Mouse (Mus musculus) kidney, postnatal 0 days (tissue): ENCODE results near the gene Large2. TPM values are rescaled to one million over a fixed set of nuclear protein-coding genes. Genes with fewer than 3 reads are reported as not detected.
A peak's percentile ranks its signal among the peaks of the same experiment; 100 is the strongest.
"Not testable (repeated sequence)": the region's sequence is repeated elsewhere in the genome, so short reads cannot be mapped to it uniquely, and the experiment has no call there.

Experiments
- ATAC-seq: fragments of 200-750 bp; cut with Nextera tagmentation; replicated peaks from 2 replicates; pipeline ENCODE4 v1.8.0; 2017; ENCODE audit warnings: low read depth, moderate number of reproducible peaks, moderate TSS enrichment, moderate library complexity; ENCODE audit not compliant: low FRiP score
- DNase-seq: peaks from one replicate; pipeline ENCODE4 v3.0.0-alpha.2; 2016; ENCODE audit warnings: low spot score
- H3K27ac ChIP-seq: fragments of 300-500 bp; sonication (generic); 2 replicates; pipeline ENCODE4 v1.5.1; 2014; ENCODE audit warnings: mild to moderate bottlenecking
- H3K27me3 ChIP-seq: fragments of 300-500 bp; sonication (generic); 2 replicates; pipeline ENCODE4 v1.6.1; 2014; ENCODE audit warnings: low read length, mixed read lengths; ENCODE audit not compliant: insufficient read depth
- H3K36me3 ChIP-seq: fragments of 300-500 bp; sonication (generic); 2 replicates; pipeline ENCODE4 v1.6.1; 2014; ENCODE audit warnings: low read length, mixed read lengths; ENCODE audit not compliant: insufficient read depth
- H3K4me1 ChIP-seq: fragments of 300-500 bp; sonication (generic); replicated peaks from 2 replicates; pipeline ENCODE4 v1.6.1; 2014; ENCODE audit warnings: antibody characterized with exemption, low read length, mixed read lengths; ENCODE audit not compliant: insufficient read depth
- H3K4me2 ChIP-seq: fragments of 300-500 bp; sonication (generic); 2 replicates; pipeline ENCODE4 v1.6.1; 2014; ENCODE audit warnings: mild to moderate bottlenecking, low read length, moderate library complexity, mixed read lengths
- H3K4me3 ChIP-seq: fragments of 300-500 bp; sonication (generic); replicated peaks from 2 replicates; pipeline ENCODE4 v1.5.1; 2014; ENCODE audit warnings: low read depth, low read length
- H3K9ac ChIP-seq: fragments of 300-500 bp; sonication (generic); 2 replicates; pipeline ENCODE4 v1.6.1; 2014; ENCODE audit warnings: low read depth, low read length
- H3K9me3 ChIP-seq: fragments of 300-500 bp; sonication (generic); replicated peaks from 2 replicates; pipeline ENCODE4 v1.6.1; 2016; ENCODE audit warnings: low read length, inconsistent platforms, mixed read lengths
- CTCF ChIP-seq: IDR thresholded peaks from 2 replicates; pipeline ENCODE4 v1.5.1; 2016; ENCODE audit warnings: antibody characterized with exemption, low read depth, mild to moderate bottlenecking, moderate library complexity
- WGBS: fragments of 180-500 bp; shearing (Covaris S2); extraction: QIAGEN DNeasy Blood & Tissue Kit; methylation state at CpG from one replicate; pipeline ENCODE4 v1.1.7; 2014; 5-methylcytosine and 5-hydroxymethylcytosine counted together
- polyA plus RNA-seq: library from polyadenylated mRNA; unstranded; fragments of >200 nt; fragmentation: Nextera tagmentation; extraction: Ambion mirVana; gene quantifications from 2 replicates; pipeline ENCODE4 v1.2.1, GENCODE M21; 2015

Gene Large2
- polyA plus RNA-seq, 1 experiment from 2014 or later: 30.6 TPM

- Histone ChIP-seq H3K9ac (peak within 1 kb of the TSS; percentile 50), H3K4me2 (peak within 1 kb of the TSS; percentile 87), H3K27me3 (no peaks in the 10 kb centered on the region), H3K27ac (no peak within 1 kb of the TSS), H3K9me3 (no peaks in the 10 kb centered on the region), H3K4me1 (no peaks in the 10 kb centered on the region), H3K4me3 (peak within 1 kb of the TSS; percentile 55), H3K36me3 (peaks cover 14% of the 10 kb centered on the region; the same call in 1 of the 2 replicates)
- DNase-seq (peak; percentile 52), ATAC-seq (peak; percentile 74)
- WGBS: 3% methylated on average over 50 of the region's 59 CpGs
- TF ChIP-seq CTCF: no peak
Measured at GRCm38 (mm10) chr2:92401091-92401561, 26.5 kb upstream of the Large2 start, which contains the start of gene Mapk8ip1. TSS of gene Mapk8ip1 (minus strand) at chr2:92401263.

DNA sequence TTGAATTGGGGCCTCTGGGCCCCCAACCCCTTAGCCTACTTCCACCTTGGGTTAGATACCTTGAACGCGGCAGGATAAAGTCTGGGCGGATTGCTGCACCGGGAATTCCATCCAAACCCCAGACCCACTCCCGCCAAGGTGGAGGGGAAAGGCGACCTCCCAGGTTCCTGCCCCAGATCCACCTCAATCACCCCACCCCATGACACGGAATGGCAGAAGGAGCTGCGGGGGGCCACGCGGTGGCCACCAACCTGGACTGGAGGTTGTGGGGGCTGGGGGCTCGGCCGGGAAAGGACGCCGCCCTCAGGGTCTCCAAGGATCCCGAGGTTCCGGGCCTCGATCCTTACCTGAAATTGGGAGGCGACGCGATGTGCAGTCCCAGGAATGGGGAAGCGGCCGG is 26.0 kb upstream of the Large2 start:
- no peak overlapping the region for H3K27ac ChIP-seq
- H3K9me3 ChIP-seq: no peaks in the 10 kb centered on the region
- peaks cover 12% of the 10 kb centered on the region; the same call in 1 of the 2 replicates for H3K36me3 ChIP-seq
- peak overlapping the region; percentile 55 for H3K4me3 ChIP-seq
- H3K4me1 ChIP-seq: no peaks in the 10 kb centered on the region
- TF ChIP-seq CTCF: no peak
- WGBS: 2% methylated on average over 22 of the region's 22 CpGs
- H3K27me3 ChIP-seq: no peaks in the 10 kb centered on the region
- peak overlapping the region; percentile 87 for H3K4me2 ChIP-seq
- peak overlapping the region; percentile 50 for H3K9ac ChIP-seq
- no peak; the same call in 1 of the 2 replicates for ATAC-seq
- no peak for DNase-seq

GRCm38 (mm10) chr2:92399877-92400276 is 25.2 kb upstream of the Large2 start:
- H3K4me2 ChIP-seq, H3K36me3 ChIP-seq, H3K27ac ChIP-seq, H3K4me1 ChIP-seq, ATAC-seq, DNase-seq, H3K9ac ChIP-seq, H3K27me3 ChIP-seq, H3K4me3 ChIP-seq, H3K9me3 ChIP-seq: not testable (repeated sequence)
- 89% methylated on average over 3 of the region's 4 CpGs for WGBS

- Histone ChIP-seq H3K9ac (no peak overlapping the region), H3K36me3 (no peaks in the 10 kb centered on the region), H3K9me3 (no peaks in the 10 kb centered on the region), H3K27ac (no peak overlapping the region), H3K4me2 (no peak overlapping the region), H3K4me1 (0 out of 2 replicates have a peak, but pooled peaks cover 3% of the 10 kb centered on the region), H3K27me3 (no peaks in the 10 kb centered on the region; the same call in 1 of the 2 replicates), H3K4me3 (no peak overlapping the region)
- DNase-seq: no peak
- 50% methylated on average over 1 of the region's 1 CpGs for WGBS
- ATAC-seq: no peak
- no peak for TF ChIP-seq CTCF
Measured at GRCm38 (mm10) chr2:92397436-92397835, 22.8 kb upstream of the Large2 start.

- no peak overlapping the region for H3K27ac ChIP-seq
- no peak overlapping the region for H3K4me3 ChIP-seq
- peaks cover 15% of the 10 kb centered on the region; the same call in 1 of the 2 replicates for H3K4me1 ChIP-seq
- TF ChIP-seq CTCF: no peak
- DNase-seq (no peak), ATAC-seq (no peak)
- WGBS: 83% methylated on average over 3 of the region's 3 CpGs
- no peak overlapping the region for H3K9ac ChIP-seq
- no peaks in the 10 kb centered on the region; the same call in 1 of the 2 replicates for H3K27me3 ChIP-seq
- H3K4me2 ChIP-seq: no peak overlapping the region
- H3K36me3 ChIP-seq: no peaks in the 10 kb centered on the region
- H3K9me3 ChIP-seq: no peaks in the 10 kb centered on the region
Measured at GRCm38 (mm10) chr2:92395535-92395934, 20.9 kb upstream of the Large2 start.

GRCm38 (mm10) chr2:92392318-92393264 is 17.9 kb upstream of the Large2 start:
- no peaks in the 10 kb centered on the region for H3K36me3 ChIP-seq
- no peak for TF ChIP-seq CTCF
- peak overlapping the region; percentile 49 for H3K9ac ChIP-seq
- no peaks in the 10 kb centered on the region for H3K9me3 ChIP-seq
- peak overlapping the region; percentile 24 for H3K4me3 ChIP-seq
- no peak for ATAC-seq
- DNase-seq: peak; percentile 83
- peaks cover 31% of the 10 kb centered on the region for H3K4me1 ChIP-seq
- no peaks in the 10 kb centered on the region; the same call in 1 of the 2 replicates for H3K27me3 ChIP-seq
- peak overlapping the region; percentile 73 for H3K27ac ChIP-seq
- 5% methylated on average over 26 of the region's 26 CpGs for WGBS
- peak overlapping the region; percentile 56 for H3K4me2 ChIP-seq
